Mouse (Mus musculus): ENCODE results near the gene Dnajc14. TPM values are rescaled to one million over a fixed set of nuclear protein-coding genes. Genes with fewer than 3 reads are reported as not detected.
"Not testable (repeated sequence)": the region's sequence is repeated elsewhere in the genome, so short reads cannot be mapped to it uniquely, and the experiment has no call there.

Dnajc14 gene
- total and polyA plus RNA-seq, 3 experiments, result 10.6 to 77.2 (median 61.8) TPM

DNA sequence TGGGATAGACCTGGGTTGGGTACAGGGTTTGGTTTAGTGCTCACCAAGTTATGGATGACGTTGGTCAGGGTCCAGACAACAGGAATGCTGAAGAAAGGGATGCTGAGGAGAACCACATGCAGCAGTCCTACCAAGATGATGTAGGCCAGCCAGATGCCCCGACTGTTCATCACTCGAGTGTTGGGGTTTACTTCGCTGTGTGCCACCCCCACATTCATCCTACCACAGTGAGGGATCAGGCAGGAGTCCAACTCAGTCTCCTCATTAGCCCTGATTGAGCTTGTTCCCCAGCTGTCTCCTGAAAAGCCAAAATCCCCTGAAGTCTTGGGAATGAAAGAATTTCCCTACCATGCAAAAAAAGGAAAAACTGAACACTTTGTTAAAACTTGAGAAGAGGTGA is 16.4 kb downstream of the Dnajc14 start:
- DNase-seq, result no peak

DNA sequence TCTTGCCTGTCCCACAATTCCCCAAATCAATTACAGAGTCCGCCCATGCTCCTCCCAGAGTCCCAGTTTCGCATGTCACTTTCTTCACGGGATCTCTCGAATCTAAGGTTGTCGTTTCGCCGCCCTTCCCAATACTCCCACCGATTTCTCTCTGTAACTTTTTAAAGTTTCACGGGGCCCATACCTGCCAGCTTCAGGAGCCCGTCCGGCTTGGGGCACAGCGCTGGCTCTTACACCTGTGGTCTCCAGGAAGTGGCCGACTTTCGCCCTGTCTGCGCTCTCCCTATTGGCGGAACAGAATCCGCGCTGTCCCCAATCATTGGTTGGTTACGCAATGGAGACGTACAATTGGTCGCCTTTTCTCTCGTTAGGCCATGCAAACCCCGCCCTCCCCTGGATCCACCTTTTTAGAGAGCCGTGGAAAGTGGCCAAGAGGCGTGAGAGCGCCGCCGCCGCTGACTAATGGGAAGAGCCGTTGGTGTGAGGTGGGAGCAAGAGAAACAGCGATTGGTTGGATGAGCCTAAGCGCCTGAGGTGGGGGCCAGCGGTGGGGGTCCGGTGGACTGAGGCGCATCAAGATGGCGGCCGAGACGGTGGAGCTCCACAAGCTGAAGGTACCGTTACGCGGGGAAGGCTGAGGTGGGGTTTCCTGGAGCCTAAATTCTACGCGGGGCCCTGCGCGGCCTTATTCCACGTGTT is 17.6 kb downstream of the Dnajc14 start, which contains the start of gene Ormdl2:
Ormdl2 (minus strand) TSS at position 288 of the 699 bp plus-strand sequence.
- peak; percentile 99 for DNase-seq

DNA sequence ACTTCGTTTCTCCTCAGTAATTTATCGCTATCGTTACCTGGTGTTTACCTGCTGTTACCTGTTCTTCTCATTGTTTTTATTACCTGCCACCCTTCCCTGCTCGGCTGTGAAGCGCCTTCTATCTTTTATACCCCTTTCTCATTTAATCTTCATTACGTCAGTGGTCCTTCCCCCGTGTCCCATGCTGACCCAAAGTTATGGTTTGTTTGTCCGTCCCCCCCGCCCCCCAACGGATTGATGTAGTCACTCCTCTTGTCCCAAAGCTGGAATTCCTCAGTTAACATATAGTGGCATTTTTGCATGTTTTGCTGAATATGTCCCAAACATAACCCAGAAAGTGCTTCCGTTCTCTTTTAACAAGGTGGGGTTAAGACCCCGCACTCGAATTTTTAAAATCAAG is 18.3 kb downstream of the Dnajc14 start:
- no peak for DNase-seq

DNA sequence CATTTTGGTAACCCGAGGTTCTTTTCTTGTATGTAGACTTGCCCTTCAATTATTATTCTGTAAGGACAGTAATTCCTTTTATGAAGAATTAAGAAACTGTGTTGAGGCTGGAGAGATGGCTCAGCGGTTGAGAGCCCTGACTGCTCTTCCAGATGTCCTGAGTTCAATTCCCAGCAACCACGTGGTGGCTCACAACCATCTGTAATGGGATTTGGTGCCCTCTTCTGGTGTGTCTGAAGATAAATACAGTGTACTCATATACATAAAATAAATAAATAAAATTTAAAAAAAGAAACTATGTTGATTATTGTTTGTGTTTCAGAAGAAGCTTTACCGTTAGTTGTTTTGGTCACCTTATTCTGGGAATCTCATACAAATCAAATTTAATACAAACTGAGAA is 19.2 kb downstream of the Dnajc14 start:
- not testable (repeated sequence) for DNase-seq

DNA sequence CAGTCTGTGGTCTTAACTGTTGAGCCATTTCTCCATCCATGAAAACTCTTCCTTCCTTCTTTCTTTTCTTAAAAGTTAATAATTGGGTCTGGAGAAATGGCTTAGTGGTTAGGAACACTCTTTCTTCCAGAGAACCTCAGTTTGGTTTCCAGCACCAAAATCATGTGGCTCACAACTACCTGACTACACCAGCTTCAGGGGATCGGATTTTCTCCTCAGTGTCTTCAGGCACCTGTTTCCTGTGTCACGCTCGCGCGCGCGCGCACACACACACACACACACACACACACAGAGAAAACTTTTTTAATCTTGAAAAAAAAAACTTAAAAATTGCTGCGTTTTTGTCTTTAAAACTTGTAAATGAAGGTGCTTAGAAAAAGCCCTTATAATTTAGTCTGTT is 20.0 kb downstream of the Dnajc14 start:
- DNase-seq, result no peak

DNA sequence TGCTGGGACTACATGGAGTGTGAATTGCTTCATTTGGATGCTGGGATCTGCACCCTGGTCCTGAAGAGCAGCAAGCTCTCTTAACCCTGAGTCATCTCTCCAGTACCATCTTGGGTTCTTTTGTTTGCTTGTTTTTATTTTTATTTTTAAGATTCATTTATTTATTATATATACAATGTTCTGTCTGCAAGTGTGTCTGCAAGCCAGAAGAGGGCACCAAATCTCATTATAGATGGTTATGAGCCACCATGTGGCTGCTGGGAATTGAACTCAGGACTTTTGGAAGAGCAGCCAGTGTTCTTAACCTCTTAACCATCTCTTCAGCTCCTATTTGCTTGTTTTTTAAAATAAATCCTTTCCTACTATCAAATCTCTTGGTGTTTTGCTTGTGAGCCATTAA is 33.5 kb downstream of the Dnajc14 start:
- no peak for DNase-seq

DNA sequence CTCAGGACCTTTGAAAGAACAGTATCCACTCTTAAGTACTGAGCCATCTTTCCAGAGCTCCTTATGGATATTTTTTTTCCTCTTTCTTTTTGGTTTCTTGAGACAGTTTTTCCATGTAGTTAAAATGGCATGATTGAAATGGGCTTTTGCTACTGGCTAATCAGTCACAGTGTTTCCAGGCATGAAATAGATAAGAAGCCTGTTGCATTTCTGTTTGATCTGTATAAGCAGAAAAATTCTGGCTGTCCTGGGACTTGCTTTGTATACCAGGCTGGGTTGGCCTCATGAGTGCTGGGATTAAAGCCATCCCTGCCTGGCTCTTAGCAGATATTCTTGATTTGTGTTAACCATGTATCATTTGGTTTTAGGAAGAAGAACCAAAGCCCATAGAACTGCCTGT is 35.6 kb downstream of the Dnajc14 start:
- no peak for DNase-seq

DNA sequence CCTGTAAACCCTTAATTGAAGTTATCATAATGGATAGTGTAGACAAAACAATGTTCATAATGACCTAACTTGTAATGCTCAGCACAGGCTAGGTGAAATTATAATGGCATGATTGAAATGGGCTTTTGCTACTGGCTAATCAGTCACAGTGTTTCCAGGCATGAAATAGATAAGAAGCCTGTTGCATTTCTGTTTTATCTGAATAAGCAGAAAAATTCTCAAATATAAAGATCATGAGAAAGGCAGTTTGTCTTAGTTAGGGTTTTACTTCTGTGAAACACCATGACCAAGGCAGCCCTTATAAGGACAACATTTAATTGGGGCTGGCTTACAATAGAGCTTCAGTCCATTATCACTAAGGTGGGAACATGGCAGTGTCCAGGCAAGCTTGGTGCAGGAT is 36.8 kb downstream of the Dnajc14 start:
- DNase-seq, result no peak

DNA sequence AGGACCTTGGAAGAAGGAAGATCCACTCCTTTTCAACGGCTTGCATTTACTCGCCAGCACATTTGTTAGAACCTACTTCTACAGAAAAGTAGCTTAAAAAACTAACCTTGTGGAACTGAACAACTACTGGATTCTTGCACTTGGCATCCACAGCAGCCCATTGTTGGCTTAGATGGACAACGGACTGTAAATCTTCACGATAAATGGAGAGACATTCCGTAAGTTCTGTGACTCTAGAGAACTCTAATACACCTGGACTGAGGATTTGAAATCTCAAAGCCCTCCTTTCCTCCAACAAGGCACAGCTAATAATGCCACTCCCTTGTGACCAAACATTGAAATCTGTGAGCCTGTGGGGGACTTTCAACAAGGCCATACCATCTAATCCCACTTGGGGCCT is 39.4 kb downstream of the Dnajc14 start:
- no peak for DNase-seq

DNA sequence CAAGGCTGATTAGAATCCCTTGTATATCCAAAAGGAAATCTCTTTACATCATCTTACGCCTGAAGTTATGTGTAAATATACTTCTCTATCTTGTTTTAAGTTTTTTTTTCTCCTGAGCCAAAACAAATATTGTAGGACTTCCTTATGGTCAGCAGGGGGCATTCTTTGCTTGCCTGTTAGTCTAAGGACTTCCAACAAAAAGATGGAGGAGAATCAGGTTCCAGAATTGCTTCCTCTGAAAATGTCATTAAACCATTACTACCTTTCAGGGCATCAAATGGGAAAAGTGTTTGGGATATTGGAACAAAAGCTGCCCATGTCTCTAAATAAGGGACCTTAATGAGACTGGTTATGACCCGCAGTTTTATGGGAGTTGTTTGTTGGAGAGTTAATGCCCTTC is 41.7 kb downstream of the Dnajc14 start:
- no peak for DNase-seq

DNA sequence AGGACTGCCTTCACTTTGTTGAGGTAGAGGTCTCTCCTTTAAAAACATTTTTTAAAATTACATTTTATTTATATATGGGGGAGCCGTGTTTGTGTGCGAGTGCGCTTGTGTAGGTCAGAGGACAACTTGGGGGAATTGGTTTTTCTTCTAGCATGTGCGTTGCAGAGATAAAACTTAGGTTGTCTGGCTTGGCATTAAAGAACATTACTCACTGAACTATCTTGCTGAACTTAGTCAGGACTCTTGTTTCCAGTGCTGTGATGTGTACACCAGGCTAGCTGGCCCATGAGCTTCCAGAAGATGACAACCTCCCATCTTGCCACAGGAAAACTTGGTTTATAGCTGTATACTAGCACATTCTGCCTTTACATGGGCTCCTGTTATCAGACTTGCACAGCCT is 42.8 kb downstream of the Dnajc14 start:
- no peak for DNase-seq

DNA sequence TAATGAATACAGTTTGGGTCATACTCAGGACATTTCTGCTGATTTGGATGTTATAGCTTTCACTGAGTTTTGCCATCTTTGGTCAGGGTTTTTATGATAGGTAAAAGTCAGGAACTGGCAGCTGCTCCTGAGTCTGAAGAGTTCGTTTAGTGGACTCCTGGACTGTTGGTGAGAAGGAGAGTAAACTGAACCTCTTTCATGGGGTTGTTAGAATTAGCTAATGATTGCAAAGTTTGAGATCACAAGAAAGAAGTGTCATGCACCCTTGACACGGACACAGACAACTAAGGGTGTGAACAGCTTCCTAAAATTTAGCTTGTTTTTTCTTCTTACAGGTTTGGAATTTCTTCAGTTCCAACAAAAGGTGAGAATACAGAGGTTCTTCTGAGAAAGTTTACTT is 44.6 kb downstream of the Dnajc14 start:
- no peak for DNase-seq

DNA sequence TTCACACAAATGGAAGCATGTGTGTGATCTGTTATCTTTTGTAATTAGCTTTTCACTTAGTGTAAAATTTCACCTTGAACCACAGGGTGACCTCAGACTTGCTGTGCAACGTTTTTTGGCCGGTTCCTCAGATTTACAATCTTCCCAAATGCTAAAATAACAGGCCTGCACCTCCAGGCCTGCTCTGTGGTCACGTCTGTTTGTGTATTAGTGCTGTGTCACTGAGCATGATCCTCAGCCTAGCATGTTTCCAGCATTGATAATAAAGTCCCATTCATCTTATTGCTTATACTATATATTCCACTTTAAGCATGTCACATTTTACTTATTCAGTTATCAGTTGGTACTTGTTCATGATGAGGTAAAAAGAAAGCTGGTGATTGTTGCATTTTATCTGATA is 46.5 kb downstream of the Dnajc14 start:
- no peak for DNase-seq

DNA sequence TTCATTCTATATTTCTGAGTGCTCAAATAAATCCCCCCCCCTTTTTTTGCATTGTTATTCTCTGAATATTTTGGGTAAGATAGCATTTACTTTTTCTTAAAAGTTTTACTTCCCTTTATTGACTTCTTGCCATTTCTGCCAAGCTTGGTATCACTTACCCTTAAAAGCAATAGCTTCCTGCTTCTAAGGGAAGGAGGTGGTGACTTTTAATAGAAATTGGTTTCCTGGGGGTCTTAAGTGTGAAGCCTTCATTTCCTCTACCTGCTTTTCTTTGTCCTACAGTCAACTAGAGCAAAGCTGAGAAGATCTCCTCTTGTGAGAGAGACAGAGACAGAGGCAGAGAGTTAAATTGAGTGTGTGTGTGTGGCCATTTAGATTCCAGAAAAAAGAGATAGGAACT is 57.3 kb downstream of the Dnajc14 start:
- DNase-seq, result no peak

DNA sequence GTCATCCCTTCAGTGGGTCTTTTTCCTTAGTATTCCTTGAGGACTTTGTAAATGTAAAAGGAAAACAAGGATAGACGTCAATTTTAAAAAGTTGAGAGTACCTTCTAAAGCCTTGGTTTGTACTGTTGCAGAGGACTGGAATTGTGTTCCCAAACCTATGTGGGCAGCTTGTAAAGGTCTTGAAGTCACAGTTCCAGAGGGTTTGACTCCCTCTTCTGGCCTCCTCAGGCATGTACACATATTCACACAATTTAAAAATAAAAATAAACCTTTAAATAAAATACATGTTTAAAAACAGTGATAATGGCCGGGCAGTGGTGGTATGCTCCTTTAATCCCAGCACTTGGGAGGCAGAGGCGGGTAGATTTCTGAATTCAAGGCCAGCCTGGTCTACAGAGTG is 62.2 kb downstream of the Dnajc14 start:
- DNase-seq, result no peak

DNA sequence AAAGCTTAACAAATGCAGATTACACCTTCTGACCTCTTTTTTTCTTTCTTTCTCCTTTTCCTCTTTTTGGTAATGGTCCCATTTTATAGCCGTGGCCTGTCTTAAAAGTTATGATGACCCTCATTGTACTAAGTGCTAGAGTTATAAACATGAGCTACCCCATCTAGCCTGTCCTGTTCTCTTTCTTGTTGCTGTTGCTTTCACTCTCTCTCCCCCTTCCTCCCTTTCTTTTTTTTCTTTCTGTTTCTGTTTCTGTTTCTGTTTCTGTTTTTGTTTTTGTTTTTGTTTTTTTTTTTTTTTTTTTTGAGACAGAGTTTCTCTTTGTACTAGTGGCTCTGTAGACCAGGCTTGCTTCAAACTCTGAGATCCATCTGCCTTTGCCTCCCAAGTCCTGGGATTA is 62.7 kb downstream of the Dnajc14 start:
- no peak for DNase-seq

Other genes starting within 250 kb of the Dnajc14 start
- 10 to 100 TPM; 79.7 to 88.2 TPM for gene Pa2g4, start 238.1 kb upstream of the Dnajc14 start, total RNA-seq (2021)
- 6.4 and 8.6 TPM in 2 replicates for gene Pa2g4, start 238.1 kb upstream of the Dnajc14 start, polyA plus RNA-seq (2012; rRNA removed)
- 1 to 10 TPM; 2.3 to 3.8 TPM for gene Erbb3, start 214.4 kb upstream of the Dnajc14 start, total RNA-seq (2021)
- gene Erbb3, start 214.4 kb upstream of the Dnajc14 start, polyA plus RNA-seq (2012; rRNA removed), result 1.1 and 1.3 TPM in 2 replicates
- 100 to 1,000 TPM; 715 to 972 TPM for gene Rps26, start 177.3 kb upstream of the Dnajc14 start, total RNA-seq (2021)
- 581 and 897 TPM in 2 replicates for gene Rps26, start 177.3 kb upstream of the Dnajc14 start, polyA plus RNA-seq (2012; rRNA removed)
- gene Ikzf4, start 158.1 kb upstream of the Dnajc14 start, total RNA-seq (2021), result 1 to 10 TPM; 1.9 to 2.6 TPM
- gene Ikzf4, start 158.1 kb upstream of the Dnajc14 start, polyA plus RNA-seq (2012; rRNA removed), result 3.1 and 3.5 TPM in 2 replicates
- 10 to 100 TPM; 29.2 to 32.7 TPM for gene Suox, start 130.0 kb upstream of the Dnajc14 start, total RNA-seq (2021)
- 10.2 and 10.8 TPM in 2 replicates for gene Suox, start 130.0 kb upstream of the Dnajc14 start, polyA plus RNA-seq (2012; rRNA removed)
- gene Rab5b, start 107.8 kb upstream of the Dnajc14 start, total RNA-seq (2021), result 100 to 1,000 TPM; 112 to 127 TPM
- gene Rab5b, start 107.8 kb upstream of the Dnajc14 start, polyA plus RNA-seq (2012; rRNA removed), result 46.5 and 69.5 TPM in 2 replicates
- 1 to 10 TPM in 1 of 2 experiments, under 1 TPM in 1; 0.86 to 1.0 TPM for gene Pmel, start 99.9 kb upstream of the Dnajc14 start, total RNA-seq (2021)
- gene Pmel, start 99.9 kb upstream of the Dnajc14 start, polyA plus RNA-seq (2012; rRNA removed), result 0.30 and 0.76 TPM in 2 replicates
- 10 to 100 TPM; 12.6 to 16.2 TPM for gene Cdk2, start 99.0 kb upstream of the Dnajc14 start, total RNA-seq (2021)
- 10.5 and 10.7 TPM in 2 replicates for gene Cdk2, start 99.0 kb upstream of the Dnajc14 start, polyA plus RNA-seq (2012; rRNA removed)
- gene Dgka, start 59.2 kb upstream of the Dnajc14 start, total RNA-seq (2021), result 10 to 100 TPM; 11.4 to 26.1 TPM
- 10.5 and 11.0 TPM in 2 replicates for gene Dgka, start 59.2 kb upstream of the Dnajc14 start, polyA plus RNA-seq (2012; rRNA removed)
- gene Pym1, start 56.2 kb upstream of the Dnajc14 start, total RNA-seq (2021), result 10 to 100 TPM; 22.9 to 26.5 TPM
- gene Pym1, start 56.2 kb upstream of the Dnajc14 start, polyA plus RNA-seq (2012; rRNA removed), result 11.5 and 15.5 TPM in 2 replicates
- 10 to 100 TPM; 35.8 to 64.4 TPM for gene Mmp19, start 13.2 kb upstream of the Dnajc14 start, total RNA-seq (2021)
- gene Mmp19, start 13.2 kb upstream of the Dnajc14 start, polyA plus RNA-seq (2012; rRNA removed), result 16.0 and 16.8 TPM in 2 replicates
- 1 to 10 TPM; 6.7 to 9.4 TPM for gene Tmem198b, start 308 bp downstream of the Dnajc14 start, total RNA-seq (2021)
- gene Tmem198b, start 308 bp downstream of the Dnajc14 start, polyA plus RNA-seq (2012; rRNA removed), result 15.6 and 18.0 TPM in 2 replicates
- gene Sarnp, start 13.3 kb downstream of the Dnajc14 start, total RNA-seq (2021), result 10 to 100 TPM; 52.7 to 55.8 TPM
- 1.3 and 1.5 TPM in 2 replicates for gene Sarnp, start 13.3 kb downstream of the Dnajc14 start, polyA plus RNA-seq (2012; rRNA removed)
- gene Ormdl2, start 17.6 kb downstream of the Dnajc14 start, total RNA-seq (2021), result 10 to 100 TPM; 52.3 to 64.8 TPM
- 29.4 and 36.8 TPM in 2 replicates for gene Ormdl2, start 17.6 kb downstream of the Dnajc14 start, polyA plus RNA-seq (2012; rRNA removed)
- gene Gdf11, start 87.7 kb downstream of the Dnajc14 start, total RNA-seq (2021), result 1 to 10 TPM; 1.8 to 2.3 TPM
- gene Gdf11, start 87.7 kb downstream of the Dnajc14 start, polyA plus RNA-seq (2012; rRNA removed), result 0.55 and 0.99 TPM in 2 replicates
- gene Cd63, start 96.9 kb downstream of the Dnajc14 start, total RNA-seq (2021), result 100 to 1,000 TPM; 279 to 433 TPM
- 38.2 and 44.2 TPM in 2 replicates for gene Cd63, start 96.9 kb downstream of the Dnajc14 start, polyA plus RNA-seq (2012; rRNA removed)
- 10 to 100 TPM; 11.2 to 15.9 TPM for gene Rdh5, start 118.8 kb downstream of the Dnajc14 start, total RNA-seq (2021)
- 24.3 and 29.3 TPM in 2 replicates for gene Rdh5, start 118.8 kb downstream of the Dnajc14 start, polyA plus RNA-seq (2012; rRNA removed)
- 100 to 1,000 TPM; 174 to 223 TPM for gene Bloc1s1, start 120.0 kb downstream of the Dnajc14 start, total RNA-seq (2021)
- gene Bloc1s1, start 120.0 kb downstream of the Dnajc14 start, polyA plus RNA-seq (2012; rRNA removed), result 99.2 and 115 TPM in 2 replicates
- 10 to 100 TPM in 1 of 2 experiments, 1 to 10 TPM in 1; 8.4 to 25.6 TPM for gene Itga7, start 129.8 kb downstream of the Dnajc14 start, total RNA-seq (2021)
- 19.6 and 32.5 TPM in 2 replicates for gene Itga7, start 129.8 kb downstream of the Dnajc14 start, polyA plus RNA-seq (2012; rRNA removed)
- 1 to 10 TPM in 1 of 2 experiments, under 1 TPM in 1; 0.79 to 3.5 TPM for gene Mettl7b, start 156.9 kb downstream of the Dnajc14 start, total RNA-seq (2021)
- gene Mettl7b, start 156.9 kb downstream of the Dnajc14 start, polyA plus RNA-seq (2012; rRNA removed), result 0.52 and 0.97 TPM in 2 replicates
- gene Olfr9, start 185.4 kb downstream of the Dnajc14 start, total RNA-seq (2021), result not detected
- not detected in 2 replicates for gene Olfr9, start 185.4 kb downstream of the Dnajc14 start, polyA plus RNA-seq (2012; rRNA removed)
- gene Olfr763, start 206.7 kb downstream of the Dnajc14 start, total RNA-seq (2021), result not detected
- not detected in 2 replicates for gene Olfr763, start 206.7 kb downstream of the Dnajc14 start, polyA plus RNA-seq (2012; rRNA removed)
- gene Olfr764-ps1, start 235.8 kb downstream of the Dnajc14 start, total RNA-seq (2021), result not detected
- not detected in 2 replicates for gene Olfr764-ps1, start 235.8 kb downstream of the Dnajc14 start, polyA plus RNA-seq (2012; rRNA removed)
- not detected for gene Olfr765, start 245.9 kb downstream of the Dnajc14 start, total RNA-seq (2021)
- gene Olfr765, start 245.9 kb downstream of the Dnajc14 start, polyA plus RNA-seq (2012; rRNA removed), result not detected in 2 replicates